Mouse (Mus musculus) inflammation-experienced regulatory T-cells, adult 6 months (primary cell): ENCODE results near the gene Wfdc13. TPM values are rescaled to one million over a fixed set of nuclear protein-coding genes. Genes with fewer than 3 reads are reported as not detected.
A peak's percentile ranks its signal among the peaks of the same experiment; 100 is the strongest.
"Not testable (repeated sequence)": the region's sequence is repeated elsewhere in the genome, so short reads cannot be mapped to it uniquely, and the experiment has no call there.

Experiments
- ATAC-seq: one replicate; pipeline ENCODE4 v1.8.0; 2017
- polyA plus RNA-seq, 3 experiments: library from polyadenylated mRNA; unstranded; fragments of 100-300 nt; shearing (Covaris generic); gene quantifications; one replicate each; pipeline ENCODE4 v1.2.1; 2017

Gene Wfdc13
- polyA plus RNA-seq, 3 experiments from 2014 or later: not detected

DNA sequence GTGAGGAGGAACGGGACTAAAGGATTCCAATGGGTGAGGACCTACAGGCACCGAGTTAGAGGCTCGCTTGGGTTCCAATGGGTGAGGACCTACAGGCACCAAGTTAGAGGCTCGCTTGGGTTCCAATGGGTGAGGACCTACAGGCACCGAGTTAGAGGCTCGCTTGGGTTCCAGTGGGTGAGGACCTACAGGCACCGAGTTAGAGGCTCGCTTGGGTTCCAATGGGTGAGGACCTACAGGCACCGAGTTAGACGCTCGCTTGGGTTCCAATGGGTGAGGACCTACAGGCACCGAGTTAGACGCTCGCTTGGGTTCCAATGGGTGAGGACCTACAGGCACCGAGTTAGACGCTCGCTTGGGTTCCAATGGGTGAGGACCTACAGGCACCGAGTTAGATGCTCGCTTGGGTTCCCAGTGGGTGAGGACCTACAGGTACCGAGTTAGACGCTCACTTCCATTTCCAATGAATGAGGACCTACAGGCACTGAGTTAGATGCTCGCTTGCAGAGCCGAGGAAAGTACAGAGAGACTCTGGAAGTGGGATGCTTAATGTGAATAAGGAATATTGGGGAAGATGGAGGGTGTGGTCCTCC is 31.4 kb downstream of the Wfdc13 start:
- not testable (repeated sequence) for ATAC-seq

DNA sequence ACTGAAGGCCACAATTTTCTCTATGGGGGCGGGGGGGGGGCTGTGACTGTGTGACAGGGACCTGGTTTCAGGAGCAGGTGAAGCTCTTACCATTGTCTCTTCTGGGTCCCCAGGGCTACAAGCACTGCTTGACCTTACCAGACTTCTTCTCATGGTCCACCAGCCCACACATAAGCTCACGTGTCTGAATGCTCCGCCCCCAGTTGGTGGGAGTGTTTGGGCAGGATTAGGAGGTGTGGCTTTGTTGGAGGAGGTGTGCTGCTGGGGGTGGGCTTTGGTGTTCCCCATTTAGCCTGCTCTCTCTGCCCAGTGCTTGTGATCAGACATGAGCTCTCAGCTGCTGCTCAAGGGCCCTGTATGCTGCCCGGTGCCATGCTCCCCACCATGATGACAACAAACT is 38.4 kb downstream of the Wfdc13 start:
- ATAC-seq: no peak

GRCm38 (mm10) chr2:164725895-164726619 is 41.1 kb downstream of the Wfdc13 start:
- peak; percentile 25 for ATAC-seq

DNA sequence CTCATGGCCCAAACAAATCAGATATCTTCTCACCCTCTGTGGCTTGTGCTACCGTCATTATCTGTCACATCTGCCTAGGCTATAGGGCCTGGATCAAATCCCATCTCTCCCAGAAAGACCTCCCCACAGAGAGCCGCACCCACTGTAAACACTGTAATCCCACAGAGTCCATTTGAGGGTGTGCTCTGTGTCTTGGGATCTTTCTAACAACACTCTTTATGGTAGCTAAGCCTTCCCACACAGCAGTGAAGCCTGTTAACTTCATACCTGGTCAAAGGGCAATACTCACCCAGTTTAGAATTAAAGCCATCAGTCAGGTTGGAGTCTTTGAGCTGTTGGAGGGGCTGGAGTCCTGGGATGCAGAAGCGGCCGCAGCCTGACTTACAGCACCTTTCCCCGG is 46.8 kb downstream of the Wfdc13 start:
- no peak for ATAC-seq

GRCm38 (mm10) chr2:164733259-164733658 is 48.4 kb downstream of the Wfdc13 start:
- no peak for ATAC-seq

DNA sequence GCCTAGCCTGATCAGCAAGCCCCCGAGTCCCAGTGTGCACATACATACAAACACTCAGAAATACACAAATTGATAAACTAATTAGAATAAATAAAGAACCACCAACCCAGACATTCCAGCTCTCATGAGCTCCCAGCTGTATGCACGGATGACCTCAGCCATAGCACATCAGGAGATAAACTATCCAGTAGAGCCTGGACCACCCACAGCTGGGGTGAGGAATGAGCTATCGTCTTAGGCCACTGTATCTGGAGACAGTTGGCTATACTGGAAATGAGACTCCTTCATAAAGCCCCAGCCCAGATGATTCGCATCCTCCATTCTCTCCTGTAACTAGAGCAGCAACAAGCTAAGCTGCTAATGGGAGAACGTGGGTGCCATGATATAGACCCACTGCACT is 49.9 kb downstream of the Wfdc13 start:
- ATAC-seq: no peak

DNA sequence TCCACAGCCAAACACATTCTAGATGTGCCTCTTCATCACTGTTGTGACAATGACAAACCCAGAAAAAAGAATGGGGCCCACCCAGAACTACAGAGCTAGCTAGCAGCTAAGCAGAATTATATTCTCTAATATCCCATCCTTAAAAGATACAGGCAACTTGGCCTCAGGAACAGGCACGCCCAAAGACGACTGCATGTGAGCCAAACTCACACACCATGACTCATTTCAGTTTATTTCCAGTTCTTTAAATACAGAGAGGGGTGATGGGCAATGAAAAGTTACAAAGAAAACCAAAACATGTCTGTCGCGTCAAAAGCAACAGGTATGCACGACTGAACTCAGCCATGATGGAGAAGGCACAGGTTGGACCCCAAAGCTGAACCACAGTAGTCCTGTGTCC is 50.5 kb downstream of the Wfdc13 start:
- ATAC-seq: no peak

Other genes starting within 250 kb of the Wfdc13 start
- gene Sdc4, start 241.2 kb upstream of the Wfdc13 start, polyA plus RNA-seq: 10 to 100 TPM; 12.0 to 42.7 (median 41.8) TPM
- gene Sys1, start 228.1 kb upstream of the Wfdc13 start, polyA plus RNA-seq: 10 to 100 TPM; 10.4 to 35.1 (median 25.4) TPM
- 1 to 10 TPM in 1 of 3 experiments, not detected in 2; 4.5 TPM for gene Gm20458, start 224.1 kb upstream of the Wfdc13 start, polyA plus RNA-seq
- not detected for gene Trp53tg5, start 211.4 kb upstream of the Wfdc13 start, polyA plus RNA-seq
- gene Dbndd2, start 199.0 kb upstream of the Wfdc13 start, polyA plus RNA-seq: 1 to 10 TPM; 1.5 to 7.5 (median 7.1) TPM
- 10 to 100 TPM; 13.6 to 36.2 (median 30.9) TPM for gene Pigt, start 187.6 kb upstream of the Wfdc13 start, polyA plus RNA-seq
- not detected for gene Wfdc2, start 122.7 kb upstream of the Wfdc13 start, polyA plus RNA-seq
- gene Spint3, start 111.6 kb upstream of the Wfdc13 start, polyA plus RNA-seq: not detected
- gene Wfdc6a, start 99.7 kb upstream of the Wfdc13 start, polyA plus RNA-seq: not detected
- gene Eppin, start 91.5 kb upstream of the Wfdc13 start, polyA plus RNA-seq: not detected
- not detected for gene Wfdc6b, start 71.6 kb upstream of the Wfdc13 start, polyA plus RNA-seq
- not detected for gene Wfdc8, start 71.5 kb upstream of the Wfdc13 start, polyA plus RNA-seq
- not detected for gene Wfdc16, start 46.3 kb upstream of the Wfdc13 start, polyA plus RNA-seq
- not detected for gene Wfdc10, start 29.1 kb upstream of the Wfdc13 start, polyA plus RNA-seq
- gene Wfdc9, start 28.5 kb upstream of the Wfdc13 start, polyA plus RNA-seq: not detected
- not detected for gene Wfdc11, start 11.0 kb upstream of the Wfdc13 start, polyA plus RNA-seq
- gene Spint4, start 13.4 kb downstream of the Wfdc13 start, polyA plus RNA-seq: not detected
- gene Spint5, start 30.2 kb downstream of the Wfdc13 start, polyA plus RNA-seq: not detected
- gene Wfdc3, start 60.8 kb downstream of the Wfdc13 start, polyA plus RNA-seq: not detected
- 1 to 10 TPM; 3.8 to 7.8 (median 5.0) TPM for gene Dnttip1, start 60.9 kb downstream of the Wfdc13 start, polyA plus RNA-seq
- gene Ube2c, start 84.8 kb downstream of the Wfdc13 start, polyA plus RNA-seq: 100 to 1,000 TPM in 1 of 3 experiments, 10 to 100 TPM in 1, 1 to 10 TPM in 1; 7.9 to 171 (median 15.0) TPM
- gene Tnnc2, start 94.9 kb downstream of the Wfdc13 start, polyA plus RNA-seq: not detected
- 1 to 10 TPM; 5.2 to 9.7 (median 6.4) TPM for gene Snx21, start 100.7 kb downstream of the Wfdc13 start, polyA plus RNA-seq
- gene Acot8, start 119.8 kb downstream of the Wfdc13 start, polyA plus RNA-seq: 10 to 100 TPM; 34.5 to 45.6 (median 39.3) TPM
- gene Zswim3, start 120.0 kb downstream of the Wfdc13 start, polyA plus RNA-seq: 1 to 10 TPM; 3.7 to 6.1 (median 4.8) TPM
- 10 to 100 TPM; 17.5 to 25.7 (median 22.5) TPM for gene Zswim1, start 137.6 kb downstream of the Wfdc13 start, polyA plus RNA-seq
- not detected for gene Spata25, start 143.4 kb downstream of the Wfdc13 start, polyA plus RNA-seq
- gene Ctsa, start 147.8 kb downstream of the Wfdc13 start, polyA plus RNA-seq: 100 to 1,000 TPM; 206 to 247 (median 207) TPM
- gene Neurl2, start 148.3 kb downstream of the Wfdc13 start, polyA plus RNA-seq: 1 to 10 TPM; 1.0 to 2.7 (median 1.1) TPM
- gene Pltp, start 172.6 kb downstream of the Wfdc13 start, polyA plus RNA-seq: 1 to 10 TPM in 2 of 3 experiments, under 1 TPM in 1; 0.50 to 3.0 (median 1.3) TPM
- 100 to 1,000 TPM; 110 to 126 (median 112) TPM for gene Pcif1, start 194.2 kb downstream of the Wfdc13 start, polyA plus RNA-seq
- gene Zfp335, start 226.7 kb downstream of the Wfdc13 start, polyA plus RNA-seq: 1 to 10 TPM; 6.2 to 7.4 (median 6.8) TPM